Mouse (Mus musculus): ENCODE results near the gene Fmnl2. TPM values are rescaled to one million over a fixed set of nuclear protein-coding genes. Genes with fewer than 3 reads are reported as not detected.

Fmnl2 gene
- polyA plus RNA-seq, 2 experiments: 12.6 to 27.2 TPM

GRCm38 (mm10) chr2:53173966-53174365 is 316.3 kb downstream of the Fmnl2 start:
- H3K4me1 ChIP-seq (ENCODE audit: control insufficient read depth, insufficient read depth, low read length): no peaks in the 10 kb centered on the region
- TF ChIP-seq POLR2A (IDR thresholded peaks at IDR 0.05; ENCODE audit: borderline replicate concordance, extremely low read depth, insufficient read depth, insufficient read length): no peak
- H3K9me3 ChIP-seq (ENCODE audit: control insufficient read depth, low read length): no peaks in the 10 kb centered on the region
- no peak overlapping the region for H3K4me3 ChIP-seq (replicated peaks; ENCODE audit: low read length)
- ATAC-seq (ENCODE audit: low FRiP score, low read depth): no peak
- DNase-seq (ENCODE audit: low spot score): no peak
- no peak overlapping the region for H3K27ac ChIP-seq (replicated peaks; ENCODE audit: low read depth, low read length)
- H3K9ac ChIP-seq (ENCODE audit: low read depth, low read length, severe bottlenecking): no peak overlapping the region
- H3K36me3 ChIP-seq (ENCODE audit: control insufficient read depth, insufficient read depth, low read length): peaks cover 25% of the 10 kb centered on the region
- H3K27me3 ChIP-seq (ENCODE audit: control insufficient read depth, insufficient read depth, low read length): no peaks in the 10 kb centered on the region
- H3K4me2 ChIP-seq (replicated peaks; ENCODE audit: low read depth, low read length, severe bottlenecking): no peak overlapping the region

GRCm38 (mm10) chr2:53178966-53179365 is 321.3 kb downstream of the Fmnl2 start:
- Histone ChIP-seq H3K36me3 (ENCODE audit: control insufficient read depth, insufficient read depth, low read length) (peaks cover 21% of the 10 kb centered on the region), H3K27ac (replicated peaks; ENCODE audit: low read depth, low read length) (no peak overlapping the region), H3K4me3 (replicated peaks; ENCODE audit: low read length) (no peak overlapping the region), H3K9ac (ENCODE audit: low read depth, low read length, severe bottlenecking) (no peak overlapping the region), H3K4me2 (replicated peaks; ENCODE audit: low read depth, low read length, severe bottlenecking) (no peak overlapping the region), H3K27me3 (ENCODE audit: control insufficient read depth, insufficient read depth, low read length) (no peaks in the 10 kb centered on the region), H3K4me1 (ENCODE audit: control insufficient read depth, insufficient read depth, low read length) (no peaks in the 10 kb centered on the region), H3K9me3 (ENCODE audit: control insufficient read depth, low read length) (no peaks in the 10 kb centered on the region)
- DNase-seq (ENCODE audit: low spot score): no peak
- TF ChIP-seq POLR2A (IDR thresholded peaks at IDR 0.05; ENCODE audit: borderline replicate concordance, extremely low read depth, insufficient read depth, insufficient read length): no peak
- WGBS: 84% methylated on average over 3 of the region's 3 CpGs
- ATAC-seq (ENCODE audit: low FRiP score, low read depth): no peak

- H3K27ac ChIP-seq (replicated peaks; ENCODE audit: low read depth, low read length): no peak overlapping the region
- H3K36me3 ChIP-seq (ENCODE audit: control insufficient read depth, insufficient read depth, low read length): peaks cover 13% of the 10 kb centered on the region
- no peak overlapping the region for H3K9ac ChIP-seq (ENCODE audit: low read depth, low read length, severe bottlenecking)
- no peaks in the 10 kb centered on the region for H3K9me3 ChIP-seq (ENCODE audit: control insufficient read depth, low read length)
- H3K4me3 ChIP-seq (replicated peaks; ENCODE audit: low read length): no peak overlapping the region
- no peak for DNase-seq (ENCODE audit: low spot score)
- no peak overlapping the region for H3K4me2 ChIP-seq (replicated peaks; ENCODE audit: low read depth, low read length, severe bottlenecking)
- ATAC-seq (ENCODE audit: low FRiP score, low read depth): no peak
- TF ChIP-seq POLR2A (IDR thresholded peaks at IDR 0.05; ENCODE audit: borderline replicate concordance, extremely low read depth, insufficient read depth, insufficient read length): no peak
- no peaks in the 10 kb centered on the region for H3K4me1 ChIP-seq (ENCODE audit: control insufficient read depth, insufficient read depth, low read length)
- no peaks in the 10 kb centered on the region for H3K27me3 ChIP-seq (ENCODE audit: control insufficient read depth, insufficient read depth, low read length)
Observed at GRCm38 (mm10) chr2:53179876-53180275, 322.2 kb downstream of the Fmnl2 start.

Other genes with a start within 250 kb of the Fmnl2 start
- gene Cacnb4, start 181.0 kb upstream of the Fmnl2 start, polyA plus RNA-seq (2012; rRNA removed): 0.91 and 3.1 TPM in 2 replicates
- gene Cacnb4, start 181.0 kb upstream of the Fmnl2 start, polyA plus RNA-seq (2014; fragmentation: Nextera tagmentation; extraction: Ambion mirVana): 0.81 and 2.3 TPM in 2 replicates
- 16.6 and 17.2 TPM in 2 replicates for gene Stam2, start 115.6 kb upstream of the Fmnl2 start, polyA plus RNA-seq (2012; rRNA removed)
- gene Stam2, start 115.6 kb upstream of the Fmnl2 start, polyA plus RNA-seq (2014; fragmentation: Nextera tagmentation; extraction: Ambion mirVana): 33.1 and 34.1 TPM in 2 replicates

All from limb, embryonic 14.5 days (tissue).